Mouse (Mus musculus) E14TG2a.4 (cell line): ENCODE data around the gene Krtap4-8.

Experiments
- H3K27me3 ChIP-seq: 2 replicates; pipeline ENCODE4 v1.6.1; 2014; ENCODE audit warnings: low read length, control low read depth; ENCODE audit not compliant: insufficient read depth
- H3K36me3 ChIP-seq: 2 replicates; pipeline ENCODE4 v1.6.1; 2014; ENCODE audit warnings: low read length, control low read depth; ENCODE audit not compliant: insufficient read depth
- H3K4me1 ChIP-seq: replicated peaks from 2 replicates; pipeline ENCODE4 v1.6.1; 2014; ENCODE audit warnings: low read depth, low read length, control low read depth
- H3K4me3 ChIP-seq: replicated peaks from 2 replicates; pipeline ENCODE4 v1.5.1; 2014; ENCODE audit warnings: mild to moderate bottlenecking, low read length
- H3K9me3 ChIP-seq: 2 replicates; pipeline ENCODE4 v1.6.1; 2014; ENCODE audit warnings: low read length, control low read depth
- CTCF ChIP-seq: conservative IDR thresholded peaks from 2 replicates; pipeline ENCODE4 v1.5.1; 2014; ENCODE audit warnings: low read length
- NANOG ChIP-seq: IDR thresholded peaks from 2 replicates; pipeline ENCODE4 v1.6.1; 2014; ENCODE audit warnings: borderline replicate concordance, low read length, mixed read lengths
- POU5F1 ChIP-seq: IDR thresholded peaks from 2 replicates; pipeline ENCODE4 v1.6.1; 2014; ENCODE audit warnings: low read length, borderline replicate concordance

The Krtap4-8 gene

GRCm38 (mm10) chr11:99758877-99759276, 21.6 kb downstream of the Krtap4-8 start:
- Histone ChIP-seq H3K4me3 (no peak overlapping the region), H3K27me3 (no peaks in the 10 kb centered on the region), H3K36me3 (no peaks in the 10 kb centered on the region), H3K4me1 (no peaks in the 10 kb centered on the region), H3K9me3 (no peaks in the 10 kb centered on the region)
- no peak for TF ChIP-seq CTCF
- no peak for TF ChIP-seq POU5F1
- TF ChIP-seq NANOG: no peak

- Histone ChIP-seq H3K4me1 (no peaks in the 10 kb centered on the region), H3K27me3 (no peaks in the 10 kb centered on the region), H3K4me3 (no peak overlapping the region), H3K36me3 (no peaks in the 10 kb centered on the region), H3K9me3 (no peaks in the 10 kb centered on the region)
- TF ChIP-seq CTCF (no peak), POU5F1 (no peak), NANOG (no peak)
Observed at GRCm38 (mm10) chr11:99743985-99744384, 36.5 kb downstream of the Krtap4-8 start.

GRCm38 (mm10) chr11:99734190-99734589, 46.3 kb downstream of the Krtap4-8 start, which contains the start of gene Gm14180:
Gene Gm14180, minus strand, starts transcription at chr11:99734290.
- H3K27me3 ChIP-seq: no peaks in the 10 kb centered on the region
- H3K9me3 ChIP-seq: no peaks in the 10 kb centered on the region

More at GRCm38 (mm10) chr11:99734190-99734589, 46.3 kb downstream of the Krtap4-8 start, which contains the start of gene Gm14180:
- TF ChIP-seq NANOG (no peak), CTCF (no peak), POU5F1 (no peak)
- H3K4me1 ChIP-seq: no peaks in the 10 kb centered on the region
- no peaks in the 10 kb centered on the region for H3K36me3 ChIP-seq
- H3K4me3 ChIP-seq: no peak within 1 kb of the TSS
